Mouse (Mus musculus): ENCODE data around the gene Gm20458. TPM values are rescaled to one million over a fixed set of nuclear protein-coding genes. Genes with fewer than 3 reads are reported as not detected.

Gm20458 gene
- polyA plus RNA-seq (2015; fragmentation: Nextera tagmentation; extraction: Ambion mirVana), result 8.1 and 14.0 TPM in 2 replicates

DNA sequence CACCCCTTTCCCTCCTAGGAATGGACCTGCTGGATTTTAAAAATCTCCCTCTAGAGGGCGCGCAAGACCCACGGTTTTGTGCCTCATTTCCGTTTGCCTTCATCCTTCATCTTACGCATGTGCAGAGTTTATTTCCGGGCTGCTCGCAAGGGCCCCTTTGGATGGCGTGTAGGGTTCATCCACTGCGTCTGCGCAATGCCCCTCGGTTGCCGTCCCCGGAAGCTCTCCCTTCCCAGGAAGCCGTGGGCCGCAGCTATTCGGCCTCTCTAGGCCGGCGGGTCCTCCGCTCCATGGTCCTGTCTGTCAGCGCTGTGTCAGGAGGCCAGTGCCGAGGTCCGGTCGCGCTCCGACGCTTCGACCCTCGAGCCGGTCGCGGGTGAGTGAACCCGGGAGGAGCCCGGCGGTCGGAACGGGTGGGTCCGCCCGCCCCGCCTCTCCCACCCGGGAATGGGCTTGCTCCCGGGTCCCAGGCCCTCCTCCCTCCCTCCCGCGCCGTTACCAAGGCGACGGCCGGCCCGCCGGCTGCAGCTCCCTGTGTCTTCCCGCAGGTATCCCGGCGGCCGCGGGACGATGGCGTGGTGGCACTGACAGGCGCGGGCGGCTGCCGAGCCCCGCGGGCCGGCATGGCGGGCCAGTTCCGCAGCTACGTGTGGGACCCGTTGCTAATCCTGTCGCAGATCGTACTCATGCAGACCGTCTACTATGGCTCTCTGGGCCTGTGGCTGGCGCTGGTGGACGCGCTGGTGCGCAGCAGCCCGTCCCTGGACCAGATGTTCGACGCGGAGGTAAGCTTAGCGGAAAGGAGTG, at the start of gene Gm20458:
Gene Gm20458 (plus strand): TSS at position 223 of the 807 bp plus-strand sequence.
- Histone ChIP-seq H3K36me3 (ENCODE audit: insufficient read depth, low read length) (peaks cover 11% of the 10 kb centered on the region; the same call in 1 of the 2 replicates), H3K4me1 (ENCODE audit: insufficient read depth, low read length) (peaks cover 21% of the 10 kb centered on the region), H3K9ac (replicated peaks; ENCODE audit: low read length) (peak within 1 kb of the TSS; percentile 83), H3K27me3 (ENCODE audit: insufficient read depth, low read length) (no peaks in the 10 kb centered on the region), H3K27ac (ENCODE audit: low read length) (peak within 1 kb of the TSS; percentile 83), H3K9me3 (ENCODE audit: low read length) (no peaks in the 10 kb centered on the region), H3K4me2 (replicated peaks; ENCODE audit: low read depth, low read length) (peak within 1 kb of the TSS; percentile 75), H3K4me3 (ENCODE audit: low read length) (peak within 1 kb of the TSS; percentile 91)
- peak; percentile 98 for ATAC-seq (ENCODE audit: low FRiP score, low TSS enrichment)
- under 1% methylated on average over 64 of the region's 79 CpGs for WGBS

DNA sequence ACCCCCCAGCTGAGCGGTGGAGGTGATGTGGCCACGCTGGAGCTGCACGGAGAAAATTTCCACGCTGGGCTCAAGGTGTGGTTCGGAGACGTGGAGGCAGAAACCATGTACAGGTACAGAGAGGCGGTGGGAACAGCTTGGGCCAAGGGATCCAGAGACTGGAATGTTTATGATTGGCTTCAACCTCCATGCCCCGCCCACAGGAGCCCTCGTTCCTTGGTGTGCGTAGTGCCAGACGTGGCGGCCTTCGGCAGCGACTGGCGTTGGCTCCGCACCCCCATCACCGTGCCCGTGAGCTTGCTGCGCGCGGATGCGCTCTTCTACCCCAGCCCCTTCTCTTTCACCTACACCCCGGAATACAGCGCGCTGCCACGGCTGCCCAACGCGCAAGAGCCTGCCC, 46.6 kb upstream of the Gm20458 start:
- Histone ChIP-seq H3K9ac (replicated peaks; ENCODE audit: low read length) (peak overlapping the region; percentile 42; the same call in 1 of the 2 replicates), H3K27ac (ENCODE audit: low read length) (no peak overlapping the region), H3K9me3 (ENCODE audit: low read length) (no peaks in the 10 kb centered on the region), H3K4me2 (replicated peaks; ENCODE audit: low read depth, low read length) (peak overlapping the region; percentile 47), H3K36me3 (ENCODE audit: insufficient read depth, low read length) (no peaks in the 10 kb centered on the region), H3K4me3 (ENCODE audit: low read length) (peak overlapping the region; percentile 19; the same call in 1 of the 2 replicates), H3K27me3 (ENCODE audit: insufficient read depth, low read length) (peaks cover 25% of the 10 kb centered on the region), H3K4me1 (ENCODE audit: insufficient read depth, low read length) (peaks cover 11% of the 10 kb centered on the region; the same call in 1 of the 2 replicates)
- ATAC-seq (ENCODE audit: low FRiP score, low TSS enrichment), result no peak
- WGBS, result 17% methylated on average over 28 of the region's 28 CpGs

DNA sequence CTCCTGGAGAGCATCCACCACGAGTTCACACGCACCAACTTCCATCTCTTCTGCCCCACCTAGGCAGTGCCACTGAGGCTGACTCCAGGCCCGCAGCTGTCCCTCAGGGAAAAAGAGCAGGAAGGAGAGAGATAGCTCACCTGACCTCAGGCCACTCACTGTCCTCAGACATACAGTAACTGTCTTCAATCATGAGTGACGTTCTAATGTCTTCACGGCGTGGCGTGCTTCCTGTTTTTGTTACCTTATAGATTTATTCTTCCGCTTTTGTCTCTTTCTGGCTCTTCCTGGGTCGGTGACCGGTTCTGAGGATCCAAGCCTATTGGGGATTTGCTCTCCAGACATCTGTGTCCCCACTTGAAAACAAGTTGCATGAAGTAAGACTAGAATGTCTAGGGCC, 46.2 kb upstream of the Gm20458 start:
- H3K4me1 ChIP-seq (ENCODE audit: insufficient read depth, low read length), result peaks cover 15% of the 10 kb centered on the region; the same call in 1 of the 2 replicates
- H3K27me3 ChIP-seq (ENCODE audit: insufficient read depth, low read length), result peaks cover 20% of the 10 kb centered on the region
- H3K4me2 ChIP-seq (replicated peaks; ENCODE audit: low read depth, low read length), result peak overlapping the region; percentile 47
- H3K4me3 ChIP-seq (ENCODE audit: low read length), result peak overlapping the region; percentile 19; the same call in 1 of the 2 replicates
- H3K27ac ChIP-seq (ENCODE audit: low read length), result no peak overlapping the region
- 62% methylated on average over 10 of the region's 10 CpGs for WGBS
- H3K36me3 ChIP-seq (ENCODE audit: insufficient read depth, low read length), result no peaks in the 10 kb centered on the region
- no peak for ATAC-seq (ENCODE audit: low FRiP score, low TSS enrichment)
- H3K9me3 ChIP-seq (ENCODE audit: low read length), result no peaks in the 10 kb centered on the region
- H3K9ac ChIP-seq (replicated peaks; ENCODE audit: low read length), result peak overlapping the region; percentile 42; the same call in 1 of the 2 replicates

DNA sequence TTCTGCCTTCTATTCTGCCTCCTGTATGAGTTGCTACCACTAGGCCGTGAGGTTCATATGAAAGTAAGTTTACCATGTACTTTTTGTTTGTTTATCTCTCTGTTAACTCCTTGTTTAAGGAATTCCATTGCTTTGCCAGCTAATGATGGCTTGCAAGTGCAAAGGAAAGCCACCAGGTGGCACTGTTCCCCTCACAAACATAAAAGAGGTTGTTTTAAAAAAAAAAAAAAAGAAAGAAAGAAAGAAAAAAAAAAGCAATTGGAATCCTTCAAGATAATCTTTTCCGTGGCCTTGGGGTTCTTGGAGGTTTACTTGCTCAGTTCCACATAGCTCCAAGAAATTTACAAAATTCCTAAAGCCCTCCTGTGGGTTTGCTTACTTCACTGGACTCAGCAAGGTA, 43.6 kb upstream of the Gm20458 start:
- Histone ChIP-seq H3K9me3 (ENCODE audit: low read length) (no peaks in the 10 kb centered on the region), H3K36me3 (ENCODE audit: insufficient read depth, low read length) (no peaks in the 10 kb centered on the region), H3K27ac (ENCODE audit: low read length) (no peak overlapping the region), H3K27me3 (ENCODE audit: insufficient read depth, low read length) (0 out of 2 replicates have a peak, but pooled peaks cover 6% of the 10 kb centered on the region), H3K9ac (replicated peaks; ENCODE audit: low read length) (no peak overlapping the region), H3K4me3 (ENCODE audit: low read length) (no peak overlapping the region), H3K4me1 (ENCODE audit: insufficient read depth, low read length) (peaks cover 17% of the 10 kb centered on the region; the same call in 1 of the 2 replicates), H3K4me2 (replicated peaks; ENCODE audit: low read depth, low read length) (no peak overlapping the region)
- no peak for ATAC-seq (ENCODE audit: low FRiP score, low TSS enrichment)
- WGBS, result 3% methylated on average over 2 of the region's 2 CpGs

DNA sequence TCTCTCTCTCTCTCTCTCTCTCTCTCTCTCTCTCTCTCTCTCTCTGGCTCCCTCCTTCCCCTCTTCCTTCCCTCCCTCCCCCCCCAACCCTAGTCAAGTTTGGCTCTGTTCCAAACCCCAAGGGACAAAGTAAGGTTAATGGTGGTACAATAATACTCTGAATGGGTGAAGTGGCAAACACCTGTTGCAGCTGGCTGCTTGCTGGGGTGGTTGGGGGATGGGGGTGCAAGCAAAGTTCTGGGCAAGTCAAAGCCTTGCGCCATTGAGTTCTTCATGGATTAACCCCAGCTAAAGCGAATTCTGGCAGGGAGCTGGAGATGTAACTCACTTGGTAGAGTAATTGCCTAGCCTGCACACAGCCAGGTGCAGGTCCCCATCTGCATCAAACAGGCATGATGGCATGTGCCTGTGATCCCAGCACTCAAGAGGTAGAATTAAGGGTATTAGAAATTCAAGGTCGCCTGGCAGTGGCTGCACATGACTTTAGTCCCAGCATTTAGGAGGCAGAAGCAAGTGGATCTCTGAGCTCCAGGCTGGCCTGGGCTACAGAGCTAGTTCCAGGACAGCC, 42.4 kb upstream of the Gm20458 start:
- H3K27ac ChIP-seq (ENCODE audit: low read length), result peak overlapping the region; percentile 64; the same call in 1 of the 2 replicates
- H3K36me3 ChIP-seq (ENCODE audit: insufficient read depth, low read length), result peaks cover 2% of the 10 kb centered on the region; the same call in 1 of the 2 replicates
- H3K9ac ChIP-seq (replicated peaks; ENCODE audit: low read length), result no peak overlapping the region
- H3K4me3 ChIP-seq (ENCODE audit: low read length), result no peak overlapping the region
- no peak for ATAC-seq (ENCODE audit: low FRiP score, low TSS enrichment)
- H3K9me3 ChIP-seq (ENCODE audit: low read length), result no peaks in the 10 kb centered on the region
- peaks cover 17% of the 10 kb centered on the region; the same call in 1 of the 2 replicates for H3K4me1 ChIP-seq (ENCODE audit: insufficient read depth, low read length)
- no peak overlapping the region for H3K4me2 ChIP-seq (replicated peaks; ENCODE audit: low read depth, low read length)
- WGBS, result 22% methylated on average over 3 of the region's 3 CpGs
- 0 out of 2 replicates have a peak, but pooled peaks cover 6% of the 10 kb centered on the region for H3K27me3 ChIP-seq (ENCODE audit: insufficient read depth, low read length)

DNA sequence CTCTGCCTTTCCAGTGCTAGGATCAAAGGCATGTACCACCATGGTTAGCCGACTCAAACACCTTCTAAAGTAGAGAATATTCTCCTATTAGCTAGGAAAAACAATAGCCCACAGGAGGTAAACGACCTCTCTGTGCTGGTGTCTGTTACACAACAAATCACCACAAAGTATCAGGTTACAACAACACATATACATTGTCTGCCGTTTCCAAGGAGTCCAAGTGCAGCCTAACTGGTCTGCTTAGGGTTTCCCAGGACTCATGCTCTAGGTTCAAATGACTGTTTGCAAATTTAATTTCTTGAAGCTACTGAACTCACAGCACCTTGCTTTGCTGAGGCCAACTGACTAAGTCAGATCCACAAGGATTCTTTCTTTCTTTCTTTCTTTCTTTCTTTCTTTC, 41.3 kb upstream of the Gm20458 start:
- WGBS, result 0% methylated on average over 3 of the region's 3 CpGs

GRCm38 (mm10) chr2:164421306-164421705, 39.5 kb upstream of the Gm20458 start:
- Histone ChIP-seq H3K4me1 (ENCODE audit: insufficient read depth, low read length) (peaks cover 12% of the 10 kb centered on the region; the same call in 1 of the 2 replicates), H3K27ac (ENCODE audit: low read length) (peak overlapping the region; percentile 23; the same call in 1 of the 2 replicates), H3K9me3 (ENCODE audit: low read length) (no peaks in the 10 kb centered on the region), H3K27me3 (ENCODE audit: insufficient read depth, low read length) (no peaks in the 10 kb centered on the region), H3K4me2 (replicated peaks; ENCODE audit: low read depth, low read length) (no peak overlapping the region), H3K4me3 (ENCODE audit: low read length) (no peak overlapping the region), H3K9ac (replicated peaks; ENCODE audit: low read length) (no peak overlapping the region), H3K36me3 (ENCODE audit: insufficient read depth, low read length) (peaks cover 17% of the 10 kb centered on the region)
- 90% methylated on average over 7 of the region's 7 CpGs for WGBS
- ATAC-seq (ENCODE audit: low FRiP score, low TSS enrichment), result no peak

More for the DNA sequence above, 41.3 kb upstream of the Gm20458 start:
- Histone ChIP-seq H3K36me3 (ENCODE audit: insufficient read depth, low read length) (peaks cover 13% of the 10 kb centered on the region), H3K4me1 (ENCODE audit: insufficient read depth, low read length) (peaks cover 12% of the 10 kb centered on the region; the same call in 1 of the 2 replicates), H3K4me3 (ENCODE audit: low read length) (no peak overlapping the region), H3K9ac (replicated peaks; ENCODE audit: low read length) (no peak overlapping the region), H3K27me3 (ENCODE audit: insufficient read depth, low read length) (no peaks in the 10 kb centered on the region), H3K27ac (ENCODE audit: low read length) (peak overlapping the region; percentile 64; the same call in 1 of the 2 replicates), H3K4me2 (replicated peaks; ENCODE audit: low read depth, low read length) (0 out of 2 replicates have a peak overlapping the region, but pooled peaks have one; percentile 0), H3K9me3 (ENCODE audit: low read length) (no peaks in the 10 kb centered on the region)
- peak; percentile 58 for ATAC-seq (ENCODE audit: low FRiP score, low TSS enrichment)

- H3K9me3 ChIP-seq (ENCODE audit: low read length), result no peaks in the 10 kb centered on the region
- ATAC-seq (ENCODE audit: low FRiP score, low TSS enrichment), result no peak
- H3K36me3 ChIP-seq (ENCODE audit: insufficient read depth, low read length), result peaks cover 17% of the 10 kb centered on the region
- no peak overlapping the region for H3K9ac ChIP-seq (replicated peaks; ENCODE audit: low read length)
- 80% methylated on average over 8 of the region's 8 CpGs for WGBS
- no peak overlapping the region for H3K4me3 ChIP-seq (ENCODE audit: low read length)
- H3K4me2 ChIP-seq (replicated peaks; ENCODE audit: low read depth, low read length), result no peak overlapping the region
- H3K27ac ChIP-seq (ENCODE audit: low read length), result peak overlapping the region; percentile 23; the same call in 1 of the 2 replicates
- H3K27me3 ChIP-seq (ENCODE audit: insufficient read depth, low read length), result no peaks in the 10 kb centered on the region
- peaks cover 12% of the 10 kb centered on the region; the same call in 1 of the 2 replicates for H3K4me1 ChIP-seq (ENCODE audit: insufficient read depth, low read length)
Measured at GRCm38 (mm10) chr2:164421979-164422378, 38.8 kb upstream of the Gm20458 start.

- no peaks in the 10 kb centered on the region for H3K27me3 ChIP-seq (ENCODE audit: insufficient read depth, low read length)
- 81% methylated on average over 15 of the region's 15 CpGs for WGBS
- no peak overlapping the region for H3K4me3 ChIP-seq (ENCODE audit: low read length)
- H3K9ac ChIP-seq (replicated peaks; ENCODE audit: low read length), result no peak overlapping the region
- H3K27ac ChIP-seq (ENCODE audit: low read length), result no peak overlapping the region
- H3K4me2 ChIP-seq (replicated peaks; ENCODE audit: low read depth, low read length), result no peak overlapping the region
- H3K36me3 ChIP-seq (ENCODE audit: insufficient read depth, low read length), result peaks cover 23% of the 10 kb centered on the region
- peaks cover 12% of the 10 kb centered on the region; the same call in 1 of the 2 replicates for H3K4me1 ChIP-seq (ENCODE audit: insufficient read depth, low read length)
- no peak for ATAC-seq (ENCODE audit: low FRiP score, low TSS enrichment)
- no peaks in the 10 kb centered on the region for H3K9me3 ChIP-seq (ENCODE audit: low read length)
Measured at GRCm38 (mm10) chr2:164422675-164423393, 37.9 kb upstream of the Gm20458 start.
